Mouse (Mus musculus): Measurements from ENCODE around the gene Rtel1. TPM values are rescaled to one million over a fixed set of nuclear protein-coding genes. Genes with fewer than 3 reads are reported as not detected.
A peak's percentile ranks its signal among the peaks of the same experiment; 100 is the strongest.

Gene Rtel1
- 71.9 and 77.1 TPM in 2 replicates for polyA plus RNA-seq (2012; rRNA removed)

DNA sequence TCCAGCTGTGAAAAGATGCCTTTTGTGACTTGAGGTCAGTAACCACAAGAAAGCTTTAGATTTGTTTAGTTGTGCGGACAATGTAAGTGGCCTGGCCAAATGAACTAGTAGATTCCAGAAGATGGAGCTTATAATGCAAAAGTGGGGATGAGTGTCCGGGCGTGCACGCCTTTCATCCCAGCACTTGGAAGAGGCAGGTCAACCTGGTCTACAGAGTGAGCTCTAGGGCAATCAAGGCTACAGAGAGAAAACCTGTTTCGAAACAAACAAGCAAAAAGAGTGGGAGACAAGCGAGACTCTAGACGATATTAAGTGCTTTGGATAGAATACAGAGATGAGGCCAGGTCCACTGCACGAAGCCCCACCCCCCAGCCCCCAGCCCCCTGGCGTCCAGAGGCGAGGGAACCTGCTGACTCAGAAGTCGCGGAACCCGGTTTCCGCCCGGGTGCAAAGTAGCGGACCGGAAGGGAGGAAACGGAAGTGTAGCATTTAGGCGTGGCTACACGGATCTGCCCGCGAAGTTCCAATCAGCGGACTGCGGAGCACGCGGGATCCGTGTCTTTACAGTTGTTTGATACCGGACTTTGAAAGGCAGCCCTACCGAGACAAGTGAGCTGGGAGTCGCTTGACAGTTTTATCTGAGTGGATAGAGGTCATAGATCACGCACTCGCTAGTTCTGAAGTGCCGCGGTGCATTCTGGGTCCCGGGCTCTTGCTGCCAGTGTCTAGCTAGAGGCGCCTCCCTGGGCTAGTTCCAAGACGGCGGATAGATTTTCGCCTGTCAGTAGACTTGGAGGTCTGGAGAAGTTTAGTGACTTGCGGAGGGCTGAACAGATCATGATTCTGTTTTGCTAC is at the start of gene Rtel1:
Gene Rtel1 (plus strand): TSS at position 492 of the 855 bp plus-strand sequence.
- DNase-seq (ENCODE audit: extremely low spot score in 1 of 2, low spot score in 1 of 2) = peak in 1 of 2 experiments; percentile 87

DNA sequence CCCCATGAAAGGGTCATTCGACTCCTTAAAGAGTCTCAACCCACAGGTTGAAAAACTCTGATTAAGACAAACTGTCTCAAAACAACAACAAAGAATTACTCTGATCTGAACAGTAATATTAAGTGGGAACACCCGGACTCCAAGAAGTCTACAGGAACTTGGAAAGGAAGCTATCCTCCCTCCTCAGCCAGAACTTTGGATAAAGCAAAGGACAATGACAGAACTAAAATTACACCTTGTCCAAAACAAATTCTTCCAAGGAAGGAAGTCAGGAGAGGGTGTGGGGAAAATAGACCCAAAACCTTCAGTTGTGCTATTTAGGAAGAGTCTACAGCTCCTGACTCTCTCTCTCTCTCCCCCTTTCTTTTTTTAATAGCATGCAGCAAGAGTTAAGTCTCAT is 47.4 kb upstream of the Rtel1 start:
- DNase-seq (ENCODE audit: extremely low spot score in 1 of 2, low spot score in 1 of 2) = no peak

DNA sequence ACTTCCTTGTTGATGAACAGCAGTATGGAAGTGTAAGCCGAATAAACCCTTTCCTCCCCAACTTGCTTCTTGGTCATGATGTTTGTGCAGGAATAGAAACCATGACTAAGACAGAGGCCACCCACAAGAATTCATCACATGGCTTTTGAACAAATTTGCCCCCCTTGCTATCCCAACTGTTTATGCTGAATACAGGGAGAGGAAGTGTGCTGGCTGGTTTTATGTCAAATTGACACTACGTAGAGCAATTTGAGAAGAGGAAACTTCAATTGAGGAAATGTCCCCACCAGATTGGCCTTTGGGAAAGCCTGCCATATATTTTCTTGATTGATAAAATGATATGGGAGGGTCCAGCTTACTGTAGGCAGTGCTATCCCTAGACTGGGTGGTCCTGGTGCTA is 45.7 kb upstream of the Rtel1 start:
- DNase-seq (ENCODE audit: extremely low spot score in 1 of 2, low spot score in 1 of 2) = no peak

DNA sequence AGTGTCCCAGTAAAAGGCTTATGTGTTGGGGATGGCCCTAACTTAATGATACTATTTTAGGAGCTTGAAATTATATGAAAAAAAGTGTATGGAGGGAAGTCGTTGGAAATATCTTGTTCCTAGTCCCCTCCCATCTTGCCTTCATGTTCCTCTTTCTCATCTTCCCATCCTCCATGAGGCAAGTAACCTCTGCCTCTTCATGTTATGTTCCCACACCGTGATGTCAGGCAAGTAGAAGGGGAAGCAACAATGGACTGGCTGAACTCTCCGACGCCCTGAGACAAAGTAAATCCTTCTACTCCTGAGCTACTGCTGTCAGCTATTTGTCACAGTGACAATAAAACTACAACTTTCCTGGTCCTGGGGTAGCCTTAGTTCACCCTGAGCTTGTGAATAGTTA is 44.9 kb upstream of the Rtel1 start:
- DNase-seq (ENCODE audit: extremely low spot score in 1 of 2, low spot score in 1 of 2) = no peak

DNA sequence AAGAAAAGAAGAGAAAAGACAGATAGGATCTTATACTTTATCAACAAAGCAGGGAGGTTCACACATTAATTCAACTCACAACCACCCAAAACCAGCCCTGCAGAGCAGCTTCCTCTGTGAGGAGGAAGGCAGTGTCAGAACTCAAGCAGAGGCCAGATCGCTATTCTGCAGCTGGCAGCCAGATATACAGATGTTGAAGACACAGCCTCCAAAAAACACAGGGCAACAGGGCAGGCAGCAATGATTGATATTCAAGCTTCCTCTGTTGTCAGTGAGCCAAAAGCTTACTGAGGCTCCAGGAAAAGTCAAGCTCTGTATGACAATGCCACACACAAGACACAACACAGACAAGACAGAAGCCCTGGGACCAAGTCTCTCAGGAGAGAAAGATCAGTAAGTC is 42.8 kb upstream of the Rtel1 start:
- DNase-seq (ENCODE audit: extremely low spot score in 1 of 2, low spot score in 1 of 2) = no peak

DNA sequence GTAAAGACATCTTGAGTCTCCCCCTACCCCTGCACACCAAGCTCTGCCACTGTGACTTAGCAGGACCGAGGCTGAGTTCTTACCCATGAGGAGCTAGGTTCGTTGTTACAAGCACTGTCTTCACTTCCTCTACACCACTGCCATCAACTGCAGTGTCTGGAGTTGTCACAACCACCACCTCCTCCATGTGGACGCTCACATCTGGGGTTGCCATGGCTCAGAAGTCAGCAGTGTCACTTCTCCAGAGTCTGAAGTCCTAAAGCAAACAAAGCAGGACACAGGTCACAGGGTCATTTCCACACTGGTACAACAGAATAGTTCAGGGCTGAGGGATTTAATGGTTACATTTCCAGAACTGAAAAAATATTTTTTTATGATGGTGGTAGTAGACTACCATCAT is 41.7 kb upstream of the Rtel1 start:
- no peak for DNase-seq (ENCODE audit: extremely low spot score in 1 of 2, low spot score in 1 of 2)

DNA sequence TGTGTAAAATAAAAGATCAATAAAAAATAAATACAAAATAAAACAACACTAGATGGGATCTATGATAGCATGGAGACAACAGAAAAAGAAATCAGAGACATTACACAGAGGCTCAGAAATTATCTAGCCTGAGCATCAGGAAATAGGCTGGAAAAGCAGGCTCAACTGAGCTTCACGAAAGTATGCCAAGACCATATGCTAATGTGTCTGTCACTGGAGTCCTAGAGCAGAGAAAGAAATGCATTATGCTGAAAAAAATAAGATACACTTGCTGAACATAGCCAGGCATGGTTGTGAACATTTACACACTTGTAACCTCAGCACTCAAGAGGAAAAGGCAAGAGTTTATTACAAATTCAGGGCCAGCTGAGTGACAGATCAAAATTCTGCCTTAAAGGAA is 39.6 kb upstream of the Rtel1 start:
- DNase-seq (ENCODE audit: extremely low spot score in 1 of 2, low spot score in 1 of 2) = no peak

DNA sequence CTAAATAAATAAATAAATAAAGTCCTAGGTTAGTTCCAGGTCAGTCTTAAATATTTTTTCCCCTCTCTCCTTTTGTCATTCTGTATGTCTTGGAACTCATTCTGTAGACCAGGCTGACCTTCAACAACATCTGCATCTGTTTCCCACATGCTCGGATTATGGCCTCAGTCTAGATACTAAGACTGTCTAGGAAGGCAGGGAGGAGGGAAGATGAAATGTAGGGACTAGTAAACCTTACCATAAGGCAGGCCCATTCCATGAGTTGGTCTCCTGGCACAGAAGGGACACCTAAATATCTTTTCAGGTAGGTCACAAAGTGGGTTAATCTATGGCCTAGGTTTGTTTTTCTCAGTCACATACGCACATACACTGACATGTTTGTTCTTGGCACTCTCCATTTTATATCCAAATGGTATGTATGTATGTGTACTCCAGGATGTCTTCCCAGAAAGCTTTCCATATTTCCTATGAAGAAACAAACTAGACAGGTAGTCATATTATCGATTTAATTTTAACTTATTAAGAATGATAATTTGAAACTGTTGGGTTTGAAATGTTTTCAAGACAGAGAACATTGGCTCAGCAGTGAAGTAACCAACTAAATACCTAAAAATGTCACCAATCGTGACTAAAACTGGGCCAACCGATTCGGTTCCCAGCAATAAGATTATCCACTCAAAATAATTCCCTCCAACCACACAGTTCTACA is 32.8 kb upstream of the Rtel1 start:
- DNase-seq (ENCODE audit: extremely low spot score in 1 of 2, low spot score in 1 of 2) = no peak

DNA sequence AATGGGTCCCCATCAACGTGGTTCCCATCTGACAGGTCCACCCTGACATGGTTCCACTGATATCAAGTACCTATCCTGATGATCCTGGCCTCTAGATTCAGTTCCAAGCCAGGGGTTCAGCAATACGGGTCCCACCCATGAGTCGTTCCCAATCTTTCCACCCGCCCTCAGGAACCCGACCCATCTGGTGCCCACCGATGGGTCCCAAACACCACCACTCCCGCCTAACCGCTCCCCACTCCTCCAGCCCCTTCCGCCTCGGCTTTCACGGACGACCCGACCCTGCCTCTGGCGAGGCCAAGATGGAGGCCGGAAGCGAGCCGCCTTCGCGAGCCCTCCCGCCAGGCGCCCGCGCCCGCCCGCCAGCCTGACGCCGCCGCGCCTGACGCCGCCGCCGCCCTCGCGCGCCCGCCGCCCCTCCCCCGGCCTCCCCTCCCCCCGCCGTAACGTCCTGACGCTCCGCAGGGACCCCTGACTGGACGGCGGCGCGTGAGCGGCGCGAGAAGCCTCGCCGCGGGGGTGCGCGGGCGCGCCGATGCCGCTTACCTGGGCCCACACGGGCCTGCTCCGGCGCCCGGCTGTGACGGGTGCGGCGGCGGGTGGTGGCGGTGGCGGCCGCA is 32.1 kb upstream of the Rtel1 start:
- DNase-seq (ENCODE audit: extremely low spot score in 1 of 2, low spot score in 1 of 2) = peak in 1 of 2 experiments; percentile 73

DNA sequence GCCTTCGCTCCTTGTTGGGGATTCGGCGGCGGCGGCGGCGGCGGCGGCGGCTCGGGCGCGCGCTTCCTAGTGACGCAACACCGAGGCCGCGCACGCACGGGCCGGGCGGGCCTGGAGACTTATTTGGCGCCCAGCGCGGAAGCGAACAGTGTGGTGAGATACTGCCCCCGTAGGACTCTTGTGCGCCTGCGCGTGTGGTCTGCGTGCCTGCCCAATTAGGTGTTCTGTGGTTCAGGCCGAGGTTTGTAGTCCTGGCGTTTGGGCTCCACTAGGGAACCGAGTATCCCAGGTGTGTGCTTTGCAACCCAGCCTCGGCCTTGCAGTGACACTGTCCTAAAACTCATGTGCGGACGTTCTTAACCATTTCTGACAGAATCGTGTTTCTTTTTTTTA is 31.6 kb upstream of the Rtel1 start, which contains the start of gene Gmeb2:
Gene Gmeb2 (minus strand): TSS at position 78 of the 393 bp plus-strand sequence.
- DNase-seq (ENCODE audit: extremely low spot score in 1 of 2, low spot score in 1 of 2) = peak; percentile 91 to 94

DNA sequence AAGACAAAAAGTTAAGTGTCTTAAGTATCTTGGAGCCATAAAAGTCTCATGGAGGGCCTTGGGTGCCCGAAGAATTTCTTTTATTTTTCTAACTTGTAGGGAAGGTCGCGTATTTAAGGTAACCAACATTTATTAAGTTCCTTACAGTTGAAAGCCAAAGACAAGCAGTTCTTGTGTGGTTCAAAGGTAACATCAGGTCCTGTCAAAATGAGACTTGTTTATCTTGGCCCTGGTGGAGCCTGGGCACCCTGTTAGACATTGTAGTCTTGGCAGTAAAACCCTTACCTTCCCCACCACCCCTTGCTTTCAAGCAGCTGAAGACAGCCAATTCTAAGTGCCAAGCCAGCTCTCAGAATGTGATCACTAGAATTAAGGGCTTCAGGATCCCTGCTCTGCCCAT is 30.8 kb upstream of the Rtel1 start:
- no peak for DNase-seq (ENCODE audit: extremely low spot score in 1 of 2, low spot score in 1 of 2)

DNA sequence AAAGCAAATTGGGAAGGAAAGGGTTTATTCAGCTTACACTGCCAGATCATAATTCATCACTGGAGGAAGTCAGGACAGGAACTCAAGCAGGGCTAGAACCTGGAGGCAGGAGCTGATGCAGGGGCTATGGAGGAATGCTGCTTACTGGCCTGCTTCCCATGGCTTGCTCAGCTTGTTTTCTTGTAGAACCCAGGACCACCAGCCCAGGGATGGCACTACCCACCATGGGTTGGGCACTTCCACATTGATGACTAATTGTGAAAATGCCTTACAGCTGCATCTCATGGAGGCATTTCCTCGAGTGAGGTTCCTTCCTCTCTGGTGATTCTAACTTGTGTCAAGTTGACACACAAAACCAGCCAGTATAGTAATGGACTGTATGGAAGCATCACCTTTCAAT is 28.6 kb upstream of the Rtel1 start:
- no peak for DNase-seq (ENCODE audit: extremely low spot score in 1 of 2, low spot score in 1 of 2)

DNA sequence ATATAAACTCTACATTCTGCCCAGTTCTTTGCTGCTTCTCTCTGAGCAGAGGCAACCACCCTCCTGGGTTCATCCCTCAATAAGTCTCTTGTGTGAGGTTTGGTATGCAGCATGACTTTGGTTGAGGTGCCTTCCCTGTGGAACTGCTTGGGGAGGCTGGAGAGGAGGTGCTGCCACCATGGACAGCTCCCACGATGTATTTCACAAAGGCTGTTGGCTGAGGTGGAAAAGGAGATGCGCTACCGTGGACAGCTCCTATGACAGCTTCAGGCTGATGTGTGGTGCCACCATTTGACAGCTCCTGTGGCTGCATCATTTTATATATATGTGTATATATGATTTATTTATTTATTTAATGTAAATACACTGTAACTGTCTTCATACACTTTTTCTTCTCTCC is 17.5 kb upstream of the Rtel1 start:
- DNase-seq (ENCODE audit: extremely low spot score in 1 of 2, low spot score in 1 of 2) = no peak

DNA sequence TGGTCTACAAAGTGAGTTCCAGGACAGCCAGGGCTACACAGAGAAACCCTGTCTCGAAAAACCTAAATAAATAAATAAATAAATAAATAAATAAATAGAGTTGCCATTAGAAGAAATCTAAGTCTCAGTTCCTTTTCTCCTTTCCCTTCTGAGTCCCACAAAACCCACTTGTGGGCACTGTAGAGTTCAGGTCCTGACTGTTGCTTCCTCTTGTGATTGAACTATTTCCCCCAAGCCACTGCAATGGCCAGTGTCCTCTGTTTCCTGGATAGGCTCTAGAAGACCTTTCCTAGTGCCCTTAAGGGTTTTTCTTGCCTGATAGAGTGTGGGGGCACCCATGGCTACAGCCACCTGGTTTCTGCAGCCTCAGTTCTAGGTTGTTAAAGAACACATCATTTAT is 14.6 kb upstream of the Rtel1 start:
- DNase-seq (ENCODE audit: extremely low spot score in 1 of 2, low spot score in 1 of 2) = no peak

DNA sequence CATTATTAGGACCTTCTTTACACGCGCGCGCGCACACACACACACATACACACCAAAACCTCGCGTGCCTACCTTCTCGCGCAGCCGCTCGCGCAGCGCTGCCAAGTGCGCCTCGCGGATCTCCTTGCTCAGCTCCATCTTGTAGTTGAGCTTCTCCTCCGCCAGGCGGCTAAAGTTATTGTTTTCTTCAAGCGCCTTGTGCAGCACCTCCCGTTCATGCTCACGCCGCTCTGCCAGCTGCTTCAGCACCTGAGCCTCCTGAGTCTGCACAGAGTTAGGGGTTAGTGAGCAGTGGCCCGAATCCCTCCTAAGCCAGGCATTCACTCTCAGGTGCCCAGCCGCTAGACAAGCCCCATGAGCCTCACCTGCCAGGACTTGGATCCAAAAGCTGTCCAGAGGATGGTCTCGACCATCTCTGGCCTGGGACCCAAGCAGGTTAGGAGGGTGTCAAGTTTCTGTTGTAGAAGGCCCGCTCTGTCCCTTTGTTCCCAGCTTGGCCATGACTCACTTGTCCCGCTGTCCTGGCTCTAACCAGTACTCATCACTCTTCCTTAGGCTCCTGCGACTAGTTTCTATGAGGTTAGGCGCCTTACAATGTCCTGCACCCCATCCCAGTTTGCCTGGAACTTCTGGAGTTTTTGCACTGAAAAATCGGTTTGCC is 12.3 kb upstream of the Rtel1 start:
- peak in 1 of 2 experiments; percentile 78 for DNase-seq (ENCODE audit: extremely low spot score in 1 of 2, low spot score in 1 of 2)

DNA sequence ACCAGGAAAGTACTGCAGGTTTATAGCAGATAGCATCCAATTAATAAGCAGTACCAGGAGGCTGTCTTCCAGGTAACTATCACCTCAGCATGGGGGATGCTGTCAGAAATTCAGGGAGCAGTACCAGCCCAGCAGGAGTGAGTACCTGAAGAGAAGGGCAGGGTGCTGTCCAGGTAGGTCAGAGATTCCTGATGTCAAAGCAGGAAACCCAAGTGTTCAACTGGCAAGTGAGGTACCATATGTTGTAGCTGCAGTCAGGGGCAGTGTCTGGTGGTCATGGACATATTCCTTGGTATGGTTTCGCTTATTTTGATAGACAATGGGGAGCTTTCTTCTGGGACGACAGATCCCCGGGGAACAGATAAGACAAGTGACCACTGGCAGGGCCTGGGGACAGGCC is 7.1 kb upstream of the Rtel1 start:
- no peak for DNase-seq (ENCODE audit: extremely low spot score in 1 of 2, low spot score in 1 of 2)

DNA sequence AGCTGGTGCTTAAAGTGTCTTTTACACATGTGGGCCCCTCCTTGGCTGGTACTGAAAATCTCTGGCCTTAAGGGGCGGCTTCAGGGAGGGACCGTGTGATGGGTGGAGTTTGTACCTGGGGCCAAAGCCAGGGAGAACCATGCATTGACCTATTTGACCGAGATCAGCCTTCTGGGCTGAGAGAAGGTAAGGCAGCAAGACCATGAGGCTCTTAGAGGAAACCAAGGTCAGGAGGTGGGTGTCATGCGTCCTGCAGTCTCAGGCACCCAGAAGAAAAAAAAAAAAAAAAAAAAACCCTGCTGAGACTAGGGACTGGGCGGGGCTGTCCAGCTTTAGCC is 6.6 kb upstream of the Rtel1 start:
- DNase-seq (ENCODE audit: extremely low spot score in 1 of 2, low spot score in 1 of 2) = no peak

DNA sequence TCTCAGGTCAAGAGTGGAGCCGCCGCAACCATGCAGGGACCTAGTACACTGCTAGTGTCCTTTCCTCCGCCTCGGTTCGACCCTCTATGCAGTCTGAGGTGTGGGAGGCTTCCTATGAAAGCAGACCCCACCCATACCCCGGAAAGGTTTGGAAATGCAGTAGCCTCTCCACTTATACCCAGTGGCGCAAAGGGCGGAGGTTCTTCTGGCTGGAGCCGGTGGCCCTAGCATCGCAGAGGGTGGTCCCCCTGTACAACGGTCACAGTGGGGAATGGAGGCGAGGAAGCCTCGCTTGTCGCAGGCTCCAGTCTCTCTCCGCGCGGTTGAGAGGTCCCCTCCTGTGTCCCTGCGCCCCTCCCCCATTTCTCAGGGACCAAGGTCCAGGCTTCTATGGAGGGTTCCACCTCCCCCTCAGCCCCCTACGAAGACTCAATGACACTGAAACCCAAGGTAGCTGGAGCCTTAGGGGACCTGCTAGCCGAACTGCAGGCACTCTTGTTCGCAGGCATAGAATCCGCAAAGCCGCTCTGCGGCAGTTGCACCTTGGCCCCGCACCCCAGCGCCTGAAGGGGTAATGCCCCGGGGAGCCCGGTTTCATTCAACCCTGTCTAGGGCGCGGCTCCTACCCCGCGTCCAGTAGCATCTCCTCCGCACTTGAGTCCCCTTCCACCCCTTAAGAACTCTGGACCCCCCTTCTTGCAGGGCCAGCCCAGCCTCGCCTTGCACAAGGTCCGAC is 6.0 kb upstream of the Rtel1 start:
- no peak for DNase-seq (ENCODE audit: extremely low spot score in 1 of 2, low spot score in 1 of 2)

DNA sequence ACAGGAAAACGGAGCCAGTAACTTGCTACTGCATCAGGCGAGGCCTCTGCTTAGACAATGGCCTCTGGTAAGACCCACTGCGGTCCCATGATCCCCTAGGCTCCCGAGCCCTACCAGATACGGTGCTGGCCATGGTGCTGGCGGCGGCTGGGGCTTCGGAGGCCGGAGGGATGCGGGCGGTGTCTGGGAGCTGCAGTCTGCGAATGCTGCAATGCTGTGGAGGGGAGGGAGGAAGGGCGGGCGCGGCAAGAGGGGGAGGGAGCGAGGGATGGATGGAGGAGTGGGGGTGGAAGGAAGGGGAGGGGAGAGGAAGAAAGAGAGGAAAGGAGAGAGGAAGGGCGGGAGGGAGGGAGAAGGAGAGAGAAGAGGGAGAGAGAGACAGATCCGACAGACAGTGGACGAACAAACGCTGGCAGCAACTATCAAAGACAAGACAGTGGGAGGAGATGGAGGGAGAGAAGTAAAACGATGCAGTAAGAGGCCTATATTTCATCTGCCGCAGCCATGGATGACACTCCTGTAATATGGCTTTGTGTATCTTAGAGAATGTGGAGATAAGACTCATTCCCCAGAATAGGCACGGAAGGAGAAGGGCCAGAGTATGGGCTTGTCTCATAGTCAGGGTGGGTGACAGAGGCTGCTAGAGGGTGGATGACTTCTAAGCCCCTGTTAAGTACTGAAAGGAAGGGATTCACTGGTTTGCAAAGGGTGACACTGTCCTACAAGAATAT is 5.3 kb upstream of the Rtel1 start, which contains the start of gene Stmn3:
Gene Stmn3 (minus strand): TSS at position 421 of the 731 bp plus-strand sequence.
- DNase-seq (ENCODE audit: extremely low spot score in 1 of 2, low spot score in 1 of 2) = peak in 1 of 2 experiments; percentile 79

DNA sequence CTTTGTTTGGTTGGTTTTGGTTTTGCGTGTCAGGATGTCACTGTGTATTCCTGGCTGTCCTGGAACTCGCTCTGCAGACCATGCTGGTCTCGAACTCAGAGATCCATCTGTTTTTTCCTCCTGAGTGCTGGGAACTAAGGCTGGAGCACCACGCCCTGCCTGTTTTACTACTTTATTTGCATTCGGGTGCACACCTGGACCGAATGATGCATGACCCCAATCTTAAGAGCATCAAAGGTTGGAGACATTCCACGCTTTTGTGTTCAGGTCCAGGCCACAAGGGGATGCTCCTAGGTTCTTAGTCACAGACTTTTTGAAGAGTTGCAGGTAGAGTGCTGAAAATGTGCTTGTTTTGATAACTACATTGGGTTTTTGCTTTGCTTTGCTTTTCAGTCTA is 562 bp downstream of the Rtel1 start:
- DNase-seq (ENCODE audit: extremely low spot score in 1 of 2, low spot score in 1 of 2) = no peak
